Mouse (Mus musculus): ENCODE measurements around the gene Onecut3. TPM values are rescaled to one million over a fixed set of nuclear protein-coding genes. Genes with fewer than 3 reads are reported as not detected.

Onecut3 gene
- not detected for total RNA-seq (2023)

GRCm38 (mm10) chr10:80494732-80495131 is at the start of gene Onecut3:
TSS of gene Onecut3 (plus strand) at chr10:80494835.

GRCm38 (mm10) chr10:80538710-80539394 is 44.2 kb downstream of the Onecut3 start, which contains the start of gene Atp8b3:
TSS of gene Atp8b3 (minus strand) at chr10:80539124.

GRCm38 (mm10) chr10:80561116-80561944 is 66.7 kb downstream of the Onecut3 start, which contains the start of gene Rexo1:
TSS of gene Rexo1 (minus strand) at chr10:80561560.

Other genes starting within 250 kb of the Onecut3 start
- gene Ndufs7, start 245.7 kb upstream of the Onecut3 start, total RNA-seq (2023) = 83.2 TPM
- gene Gamt, start 233.8 kb upstream of the Onecut3 start, total RNA-seq (2023) = not detected
- gene Dazap1, start 233.3 kb upstream of the Onecut3 start, total RNA-seq (2023) = 199 TPM
- 4,176 TPM for gene Rps15, start 202.4 kb upstream of the Onecut3 start, total RNA-seq (2023)
- gene Apc2, start 198.9 kb upstream of the Onecut3 start, total RNA-seq (2023) = 0.06 TPM
- gene 2310011J03Rik, start 174.3 kb upstream of the Onecut3 start, total RNA-seq (2023) = 21.3 TPM
- 2.0 TPM for gene Pcsk4, start 165.3 kb upstream of the Onecut3 start, total RNA-seq (2023)
- gene Reep6, start 164.9 kb upstream of the Onecut3 start, total RNA-seq (2023) = not detected
- gene Adamtsl5, start 146.4 kb upstream of the Onecut3 start, total RNA-seq (2023) = not detected
- gene Plk5, start 138.4 kb upstream of the Onecut3 start, total RNA-seq (2023) = not detected
- 9.0 TPM for gene Mex3d, start 107.2 kb upstream of the Onecut3 start, total RNA-seq (2023)
- 81.1 TPM for gene Mbd3, start 95.3 kb upstream of the Onecut3 start, total RNA-seq (2023)
- 47.1 TPM for gene Uqcr11, start 88.0 kb upstream of the Onecut3 start, total RNA-seq (2023)
- 82.4 TPM for gene Tcf3, start 61.2 kb upstream of the Onecut3 start, total RNA-seq (2023)
- not detected for gene Atp8b3, start 44.3 kb downstream of the Onecut3 start, total RNA-seq (2023)
- gene Rexo1, start 66.7 kb downstream of the Onecut3 start, total RNA-seq (2023) = 141 TPM
- gene Klf16, start 82.5 kb downstream of the Onecut3 start, total RNA-seq (2023) = 28.5 TPM
- 37.5 TPM for gene Abhd17a, start 95.5 kb downstream of the Onecut3 start, total RNA-seq (2023)
- gene Scamp4, start 108.0 kb downstream of the Onecut3 start, total RNA-seq (2023) = 44.2 TPM
- 3.3 TPM for gene Adat3, start 108.0 kb downstream of the Onecut3 start, total RNA-seq (2023)
- 7.4 TPM for gene Gm49322, start 111.2 kb downstream of the Onecut3 start, total RNA-seq (2023)
- gene Csnk1g2, start 128.0 kb downstream of the Onecut3 start, total RNA-seq (2023) = 224 TPM
- gene Btbd2, start 162.2 kb downstream of the Onecut3 start, total RNA-seq (2023) = 24.7 TPM
- gene Mknk2, start 183.3 kb downstream of the Onecut3 start, total RNA-seq (2023) = 302 TPM
- gene Mob3a, start 207.1 kb downstream of the Onecut3 start, total RNA-seq (2023) = 110 TPM
- gene Izumo4, start 207.3 kb downstream of the Onecut3 start, total RNA-seq (2023) = 51.3 TPM
- gene Ap3d1, start 247.4 kb downstream of the Onecut3 start, total RNA-seq (2023) = 107 TPM

Data from CD4-positive naive resting alpha-beta T cell, adult 76 days (primary cell).